Mouse (Mus musculus) gastrocnemius, postnatal 36 days (tissue): ENCODE measurements around the gene Sde2. TPM values are rescaled to one million over a fixed set of nuclear protein-coding genes. Genes with fewer than 3 reads are reported as not detected.
"Not testable (repeated sequence)": the region's sequence is repeated elsewhere in the genome, so short reads cannot be mapped to it uniquely, and the experiment has no call there.

ENCODE experiments used
- DNase-seq, 2 experiments: peaks; one replicate each; pipeline ENCODE4 v3.0.0; 2022
- intact Hi-C: fragments of 180-260 bp; cut with DNase I; formaldehyde crosslinking; loops from one replicate; pipeline ENCODE4 v1.15.1; 2025
- total RNA-seq, 2 experiments: library from RNA; stranded (reverse); gene quantifications; 2 replicates each; pipeline ENCODE4 v1.2.3; 2021

Gene Sde2
- total RNA-seq, 2 experiments from 2014 or later: 5.2 to 6.9 TPM

- intact Hi-C loops: no loop called here
- no peak for DNase-seq
These were observed 26.5 kb downstream of the Sde2 start for GRCm38 (mm10) chr1:180877466-180877865.

- intact Hi-C loops: no loop called here
- DNase-seq: no peak
These were observed 30.8 kb downstream of the Sde2 start for GRCm38 (mm10) chr1:180881768-180882167.

GRCm38 (mm10) chr1:180883731-180884130 is 32.8 kb downstream of the Sde2 start:
- intact Hi-C loops: no loop called here
- DNase-seq: no peak

GRCm38 (mm10) chr1:180884484-180884883 is 33.6 kb downstream of the Sde2 start:
- intact Hi-C loops: no loop called here
- no peak for DNase-seq

GRCm38 (mm10) chr1:180888556-180889042 is 37.7 kb downstream of the Sde2 start:
- intact Hi-C loops: no loop called here

GRCm38 (mm10) chr1:180889172-180889571 is 38.2 kb downstream of the Sde2 start:
- no peak for DNase-seq
- intact Hi-C loops: no loop called here

More at GRCm38 (mm10) chr1:180888556-180889042, 37.7 kb downstream of the Sde2 start:
- DNase-seq: peak; percentile 76 to 88

- DNase-seq: no peak
- intact Hi-C loops: no loop called here
These were observed 38.9 kb downstream of the Sde2 start for GRCm38 (mm10) chr1:180889841-180890240.

GRCm38 (mm10) chr1:180892808-180893207 is 41.9 kb downstream of the Sde2 start, which contains the start of gene Lefty2:
Lefty2 (plus strand) TSS chr1:180893108.
- intact Hi-C loops: no loop called here
- no peak for DNase-seq

- DNase-seq, intact Hi-C loops: not testable (repeated sequence)
These were observed 43.4 kb downstream of the Sde2 start for GRCm38 (mm10) chr1:180894088-180894987.

GRCm38 (mm10) chr1:180901107-180901506 is 50.2 kb downstream of the Sde2 start:
- DNase-seq: no peak
- intact Hi-C loops: loop anchor here (1.0 kb wide), 1 partner anchor 73 kb away; no protein-coding TSS in a partner anchor

GRCm38 (mm10) chr1:180902915-180903314 is 52.0 kb downstream of the Sde2 start:
- intact Hi-C loops: no loop called here
- no peak for DNase-seq

GRCm38 (mm10) chr1:180903666-180904038 is 52.7 kb downstream of the Sde2 start:
- intact Hi-C loops: no loop called here
- no peak for DNase-seq

GRCm38 (mm10) chr1:180904039-180904814 is 53.3 kb downstream of the Sde2 start, which contains the start of gene Pycr2:
Pycr2 (plus strand) TSS chr1:180904293.
- DNase-seq: peak; percentile 90 to 92
- intact Hi-C loops: no loop called here

- intact Hi-C loops: no loop called here
These were observed 53.8 kb downstream of the Sde2 start for GRCm38 (mm10) chr1:180904815-180905080.

GRCm38 (mm10) chr1:180905307-180905706 is 54.4 kb downstream of the Sde2 start:
- intact Hi-C loops: no loop called here
- no peak for DNase-seq

More at GRCm38 (mm10) chr1:180904815-180905080, 53.8 kb downstream of the Sde2 start:
- DNase-seq: no peak

GRCm38 (mm10) chr1:180905876-180906275 is 54.9 kb downstream of the Sde2 start:
- intact Hi-C loops: no loop called here
- DNase-seq: no peak

GRCm38 (mm10) chr1:180906461-180907147 is 55.7 kb downstream of the Sde2 start:
- intact Hi-C loops: no loop called here
- DNase-seq: no peak

GRCm38 (mm10) chr1:180911138-180911537 is 60.2 kb downstream of the Sde2 start:
- intact Hi-C loops: no loop called here
- no peak for DNase-seq

- intact Hi-C loops: no loop called here
- no peak for DNase-seq
These were observed 60.8 kb downstream of the Sde2 start for GRCm38 (mm10) chr1:180911653-180912287.

- no peak for DNase-seq
- intact Hi-C loops: no loop called here
These were observed 61.9 kb downstream of the Sde2 start for GRCm38 (mm10) chr1:180912792-180913191.
